Mouse (Mus musculus): ENCODE measurements around the gene Pttg1. TPM values are rescaled to one million over a fixed set of nuclear protein-coding genes. Genes with fewer than 3 reads are reported as not detected.
A peak's percentile ranks its signal among the peaks of the same experiment; 100 is the strongest.

Gene Pttg1
- polyA plus RNA-seq, 1 experiment from 2014 or later = 130 TPM

DNA sequence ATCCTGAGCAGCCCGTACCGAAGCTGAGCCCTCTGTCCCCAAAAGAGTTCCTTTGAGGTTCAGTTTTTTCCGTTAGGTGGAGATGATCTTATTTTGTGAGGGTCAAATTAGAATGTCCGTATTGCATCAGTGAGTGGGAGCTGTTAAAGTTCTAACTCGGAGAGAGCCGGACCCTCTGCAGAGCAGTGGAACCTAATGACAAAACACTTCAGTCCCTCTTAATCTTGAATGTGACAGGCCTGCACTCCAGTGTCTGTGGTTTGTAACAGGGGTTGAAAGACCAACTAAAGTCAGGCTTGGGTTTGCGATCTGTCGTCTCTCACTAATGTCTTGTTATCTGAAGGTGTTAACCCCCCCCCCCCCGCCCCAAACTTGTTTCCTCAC lies 8.0 kb upstream of the Pttg1 start:
- H3K4me2 ChIP-seq (replicated peaks; ENCODE audit: low read depth, low read length) = peak overlapping the region; percentile 61
- H3K9me3 ChIP-seq (ENCODE audit: low read length) = no peaks in the 10 kb centered on the region
- TF ChIP-seq EP300 (IDR thresholded peaks at IDR 0.05) (no peak), CTCF (IDR thresholded peaks at IDR 0.05) (no peak)
- 4% methylated on average over 9 of the region's 9 CpGs for WGBS
- H3K4me1 ChIP-seq (ENCODE audit: insufficient read depth, low read depth, low read length) = 0 out of 2 replicates have a peak, but pooled peaks cover 2% of the 10 kb centered on the region
- H3K9ac ChIP-seq (replicated peaks; ENCODE audit: low read depth) = peak overlapping the region; percentile 75
- peak overlapping the region; percentile 86 for H3K4me3 ChIP-seq (ENCODE audit: low read depth, low read length)
- DNase-seq (ENCODE audit: low spot score) = no peak
- no peaks in the 10 kb centered on the region for H3K27me3 ChIP-seq (replicated peaks; ENCODE audit: insufficient read depth, low read length)
- H3K27ac ChIP-seq (ENCODE audit: low read length) = peak overlapping the region; percentile 78
- peak; percentile 47 for ATAC-seq
- peaks cover 11% of the 10 kb centered on the region; the same call in 1 of the 2 replicates for H3K36me3 ChIP-seq (ENCODE audit: insufficient read depth, low read length)

GRCm38 (mm10) chr11:43433254-43434023 lies 7.4 kb upstream of the Pttg1 start, which contains the start of gene Slu7:
Slu7 (plus strand) TSS chr11:43433744.
- H3K4me2 ChIP-seq (replicated peaks; ENCODE audit: low read depth, low read length) = peak within 1 kb of the TSS; percentile 61
- WGBS = 11% methylated on average over 38 of the region's 38 CpGs
- 0 out of 2 replicates have a peak, but pooled peaks cover 2% of the 10 kb centered on the region for H3K4me1 ChIP-seq (ENCODE audit: insufficient read depth, low read depth, low read length)
- DNase-seq (ENCODE audit: low spot score) (peak; percentile 94), ATAC-seq (peak; percentile 93)
- H3K9ac ChIP-seq (replicated peaks; ENCODE audit: low read depth) = peak within 1 kb of the TSS; percentile 75
- H3K4me3 ChIP-seq (ENCODE audit: low read depth, low read length) = peak within 1 kb of the TSS; percentile 86
- peaks cover 5% of the 10 kb centered on the region; the same call in 1 of the 2 replicates for H3K36me3 ChIP-seq (ENCODE audit: insufficient read depth, low read length)
- no peaks in the 10 kb centered on the region for H3K27me3 ChIP-seq (replicated peaks; ENCODE audit: insufficient read depth, low read length)
- TF ChIP-seq CTCF (IDR thresholded peaks at IDR 0.05) (peak; percentile 31), EP300 (IDR thresholded peaks at IDR 0.05) (0 out of 2 replicates have a peak, but pooled peaks have one; percentile 29)
- H3K9me3 ChIP-seq (ENCODE audit: low read length) = no peaks in the 10 kb centered on the region
- peak within 1 kb of the TSS; percentile 78 for H3K27ac ChIP-seq (ENCODE audit: low read length)

DNA sequence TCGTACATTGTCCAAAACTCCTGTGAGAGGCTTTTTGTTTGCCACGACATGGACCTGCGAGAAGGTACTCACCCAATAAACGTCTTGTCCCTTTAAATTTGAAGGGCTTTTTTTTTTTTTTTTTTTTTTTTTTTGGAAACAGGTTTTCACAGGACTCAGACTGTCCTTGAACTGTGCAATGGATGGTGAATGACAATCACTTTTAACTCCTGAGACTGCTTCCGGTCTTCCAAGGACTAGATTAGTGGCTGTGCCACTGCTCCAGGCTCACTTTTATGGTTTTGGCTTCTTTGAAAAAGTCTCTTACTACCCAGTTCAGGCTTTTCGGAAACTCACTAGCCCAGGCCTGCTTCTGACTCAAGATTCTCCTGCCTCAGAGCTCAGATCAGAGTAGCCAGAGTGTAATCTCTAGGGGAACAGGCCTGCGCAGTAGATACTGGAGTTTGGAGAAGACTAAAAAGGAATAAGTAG lies 398 bp upstream of the Pttg1 start:
- no peak for TF ChIP-seq EP300 (IDR thresholded peaks at IDR 0.05)
- no peak for TF ChIP-seq CTCF (IDR thresholded peaks at IDR 0.05)
- Histone ChIP-seq H3K36me3 (ENCODE audit: insufficient read depth, low read length) (peaks cover 6% of the 10 kb centered on the region; the same call in 1 of the 2 replicates), H3K9ac (replicated peaks; ENCODE audit: low read depth) (peak overlapping the region; percentile 67; the same call in 1 of the 2 replicates), H3K9me3 (ENCODE audit: low read length) (no peaks in the 10 kb centered on the region), H3K4me1 (ENCODE audit: insufficient read depth, low read depth, low read length) (peaks cover 6% of the 10 kb centered on the region; the same call in 1 of the 2 replicates), H3K4me2 (replicated peaks; ENCODE audit: low read depth, low read length) (peak overlapping the region; percentile 56; the same call in 1 of the 2 replicates), H3K27me3 (replicated peaks; ENCODE audit: insufficient read depth, low read length) (no peaks in the 10 kb centered on the region), H3K27ac (ENCODE audit: low read length) (peak overlapping the region; percentile 51; the same call in 1 of the 2 replicates), H3K4me3 (ENCODE audit: low read depth, low read length) (peak overlapping the region; percentile 62)
- ATAC-seq (peak; percentile 64), DNase-seq (ENCODE audit: low spot score) (no peak)
- 19% methylated on average over 7 of the region's 7 CpGs for WGBS

- TF ChIP-seq CTCF (IDR thresholded peaks at IDR 0.05) = no peak
- Histone ChIP-seq H3K4me1 (ENCODE audit: insufficient read depth, low read depth, low read length) (peaks cover 6% of the 10 kb centered on the region; the same call in 1 of the 2 replicates), H3K27me3 (replicated peaks; ENCODE audit: insufficient read depth, low read length) (no peaks in the 10 kb centered on the region), H3K4me2 (replicated peaks; ENCODE audit: low read depth, low read length) (peak overlapping the region; percentile 56), H3K9ac (replicated peaks; ENCODE audit: low read depth) (no peak overlapping the region; the same call in 1 of the 2 replicates), H3K4me3 (ENCODE audit: low read depth, low read length) (0 out of 2 replicates have a peak overlapping the region, but pooled peaks have one; percentile 62), H3K36me3 (ENCODE audit: insufficient read depth, low read length) (peaks cover 6% of the 10 kb centered on the region; the same call in 1 of the 2 replicates), H3K9me3 (ENCODE audit: low read length) (no peaks in the 10 kb centered on the region), H3K27ac (ENCODE audit: low read length) (no peak overlapping the region)
- ATAC-seq (peak; percentile 2; the same call in 1 of the 2 replicates), DNase-seq (ENCODE audit: low spot score) (no peak)
- 80% methylated on average over 9 of the region's 9 CpGs for WGBS
Observed at GRCm38 (mm10) chr11:43425166-43425709, 813 bp downstream of the Pttg1 start.

DNA sequence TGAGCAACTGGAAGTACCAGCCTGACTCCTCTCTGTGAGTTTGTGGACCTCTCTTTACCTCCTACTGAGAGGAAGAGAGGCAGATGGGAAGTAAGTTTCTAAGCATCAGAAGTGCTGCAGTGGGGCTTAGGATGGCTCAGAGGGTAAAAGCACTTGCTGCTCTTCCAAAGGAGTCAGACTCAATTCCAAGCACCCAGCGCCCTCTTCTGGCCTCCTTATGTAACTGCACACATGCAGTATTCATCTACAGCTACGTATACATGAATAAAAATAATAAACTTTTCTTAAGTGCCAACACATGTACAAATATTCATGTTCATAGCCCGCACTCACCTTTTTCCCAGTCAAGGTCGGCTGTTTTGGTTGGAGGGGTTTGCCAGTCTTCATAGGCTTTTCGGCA lies 1.7 kb downstream of the Pttg1 start:
- Histone ChIP-seq H3K36me3 (ENCODE audit: insufficient read depth, low read length) (peaks cover 6% of the 10 kb centered on the region; the same call in 1 of the 2 replicates), H3K9ac (replicated peaks; ENCODE audit: low read depth) (no peak overlapping the region), H3K4me3 (ENCODE audit: low read depth, low read length) (no peak overlapping the region), H3K4me1 (ENCODE audit: insufficient read depth, low read depth, low read length) (peaks cover 6% of the 10 kb centered on the region; the same call in 1 of the 2 replicates), H3K27me3 (replicated peaks; ENCODE audit: insufficient read depth, low read length) (no peaks in the 10 kb centered on the region), H3K4me2 (replicated peaks; ENCODE audit: low read depth, low read length) (no peak overlapping the region), H3K27ac (ENCODE audit: low read length) (no peak overlapping the region), H3K9me3 (ENCODE audit: low read length) (no peaks in the 10 kb centered on the region)
- TF ChIP-seq CTCF (IDR thresholded peaks at IDR 0.05) (peak; percentile 58), EP300 (IDR thresholded peaks at IDR 0.05) (no peak)
- 74% methylated on average over 5 of the region's 5 CpGs for WGBS
- DNase-seq (ENCODE audit: low spot score) (peak; percentile 25), ATAC-seq (no peak)

DNA sequence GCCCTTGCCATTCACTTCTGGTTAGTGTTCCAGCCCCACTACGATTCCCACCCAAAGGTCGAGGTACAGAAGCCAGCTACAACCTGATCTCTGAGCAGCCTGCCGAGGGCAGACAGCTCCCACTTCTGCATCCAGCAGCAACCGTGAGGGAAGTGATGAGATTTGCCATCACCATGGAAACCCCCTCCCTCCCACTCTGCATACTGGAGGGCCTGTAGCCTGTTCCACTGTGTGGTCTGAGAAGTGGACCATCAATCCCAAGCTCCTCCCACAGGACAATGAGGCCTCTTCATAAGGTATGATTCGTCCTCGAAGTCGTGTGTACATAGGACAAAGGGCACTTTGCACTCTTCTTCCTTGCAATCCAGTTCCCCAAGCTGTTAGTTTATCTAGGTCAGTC lies 8.8 kb downstream of the Pttg1 start:
- H3K27ac ChIP-seq (ENCODE audit: low read length) = no peak overlapping the region
- H3K9ac ChIP-seq (replicated peaks; ENCODE audit: low read depth) = no peak overlapping the region
- TF ChIP-seq CTCF (IDR thresholded peaks at IDR 0.05) (no peak), EP300 (IDR thresholded peaks at IDR 0.05) (no peak)
- H3K27me3 ChIP-seq (replicated peaks; ENCODE audit: insufficient read depth, low read length) = no peaks in the 10 kb centered on the region
- ATAC-seq (no peak), DNase-seq (ENCODE audit: low spot score) (no peak)
- 46% methylated on average over 7 of the region's 7 CpGs for WGBS
- H3K4me1 ChIP-seq (ENCODE audit: insufficient read depth, low read depth, low read length) = no peaks in the 10 kb centered on the region
- H3K9me3 ChIP-seq (ENCODE audit: low read length) = no peaks in the 10 kb centered on the region
- no peak overlapping the region for H3K4me3 ChIP-seq (ENCODE audit: low read depth, low read length)
- no peak overlapping the region for H3K4me2 ChIP-seq (replicated peaks; ENCODE audit: low read depth, low read length)
- 0 out of 2 replicates have a peak, but pooled peaks cover 1% of the 10 kb centered on the region for H3K36me3 ChIP-seq (ENCODE audit: insufficient read depth, low read length)
